Mouse (Mus musculus) limb, embryonic 15.5 days (tissue): ENCODE results near the gene Pgam1. TPM values are rescaled to one million over a fixed set of nuclear protein-coding genes. Genes with fewer than 3 reads are reported as not detected.

Experiments used
- ATAC-seq: fragments of 200-750 bp; cut with Nextera tagmentation; 2 replicates; pipeline ENCODE4 v1.8.0; 2017; ENCODE audit warnings: low read depth, moderate TSS enrichment; ENCODE audit not compliant: insufficient number of reproducible peaks, low FRiP score, low TSS enrichment
- H3K27ac ChIP-seq: fragments of 300-500 bp; sonication (generic); 2 replicates; pipeline ENCODE4 v1.5.1; 2015; ENCODE audit warnings: moderate library complexity, mild to moderate bottlenecking, inconsistent platforms
- H3K27me3 ChIP-seq: fragments of 300-500 bp; sonication (generic); 2 replicates; pipeline ENCODE4 v1.6.1; 2015; ENCODE audit warnings: inconsistent platforms
- H3K36me3 ChIP-seq: fragments of 300-500 bp; sonication (generic); 2 replicates; pipeline ENCODE4 v1.6.1; 2015; ENCODE audit warnings: inconsistent platforms
- H3K4me1 ChIP-seq: fragments of 300-500 bp; sonication (generic); 2 replicates; pipeline ENCODE4 v1.6.1; 2015; ENCODE audit warnings: inconsistent platforms
- H3K4me2 ChIP-seq: fragments of 300-500 bp; sonication (generic); 2 replicates; pipeline ENCODE4 v1.6.1; 2015; ENCODE audit warnings: mild to moderate bottlenecking, inconsistent platforms
- H3K4me3 ChIP-seq: fragments of 300-500 bp; sonication (generic); 2 replicates; pipeline ENCODE4 v1.5.1; 2015; ENCODE audit warnings: mild to moderate bottlenecking, inconsistent platforms
- H3K9ac ChIP-seq: fragments of 300-500 bp; sonication (generic); 2 replicates; pipeline ENCODE4 v1.6.1; 2015; ENCODE audit warnings: inconsistent platforms
- H3K9me3 ChIP-seq: fragments of 300-500 bp; sonication (generic); 2 replicates; pipeline ENCODE4 v1.6.1; 2016; ENCODE audit warnings: inconsistent platforms
- WGBS: fragments of 180-500 bp; shearing (Covaris S2); methylation state at CpG from one replicate; pipeline ENCODE4 v1.1.7; 2015; 5-methylcytosine and 5-hydroxymethylcytosine counted together
- polyA plus RNA-seq: library from polyadenylated mRNA; unstranded; fragments of >200 nt; fragmentation: Nextera tagmentation; extraction: Ambion mirVana; gene quantifications from 2 replicates; pipeline ENCODE4 v1.2.1, GENCODE M21; 2015

Pgam1 gene
- polyA plus RNA-seq, 1 experiment from 2014 or later: 668 TPM

- Histone ChIP-seq H3K4me3 (no peak overlapping the region), H3K4me1 (peaks cover 20% of the 10 kb centered on the region), H3K27me3 (no peaks in the 10 kb centered on the region), H3K27ac (no peak overlapping the region), H3K36me3 (no peaks in the 10 kb centered on the region), H3K9ac (no peak overlapping the region), H3K4me2 (no peak overlapping the region), H3K9me3 (no peaks in the 10 kb centered on the region)
- ATAC-seq: no peak
- 48% methylated on average over 4 of the region's 4 CpGs for WGBS
Measured at GRCm38 (mm10) chr19:41898860-41899259, 12.9 kb upstream of the Pgam1 start.

- Histone ChIP-seq H3K4me2 (no peak overlapping the region), H3K36me3 (no peaks in the 10 kb centered on the region), H3K9me3 (no peaks in the 10 kb centered on the region), H3K27me3 (no peaks in the 10 kb centered on the region), H3K27ac (no peak overlapping the region), H3K4me1 (peaks cover 9% of the 10 kb centered on the region), H3K4me3 (no peak overlapping the region), H3K9ac (no peak overlapping the region)
- 85% methylated on average over 8 of the region's 8 CpGs for WGBS
- ATAC-seq: no peak
Measured at GRCm38 (mm10) chr19:41900495-41901090, 11.1 kb upstream of the Pgam1 start.

GRCm38 (mm10) chr19:41901696-41902095 is 10.0 kb upstream of the Pgam1 start:
- ATAC-seq: no peak
- 42% methylated on average over 2 of the region's 2 CpGs for WGBS
- Histone ChIP-seq H3K9me3 (no peaks in the 10 kb centered on the region), H3K36me3 (no peaks in the 10 kb centered on the region), H3K4me3 (no peak overlapping the region), H3K27ac (no peak overlapping the region), H3K4me1 (peaks cover 4% of the 10 kb centered on the region; the same call in 1 of the 2 replicates), H3K4me2 (no peak overlapping the region), H3K9ac (no peak overlapping the region), H3K27me3 (no peaks in the 10 kb centered on the region)

- Histone ChIP-seq H3K27ac (no peak overlapping the region), H3K36me3 (no peaks in the 10 kb centered on the region), H3K9me3 (no peaks in the 10 kb centered on the region), H3K4me3 (no peak overlapping the region), H3K27me3 (no peaks in the 10 kb centered on the region), H3K4me2 (no peak overlapping the region), H3K9ac (no peak overlapping the region), H3K4me1 (peaks cover 4% of the 10 kb centered on the region; the same call in 1 of the 2 replicates)
- WGBS: 85% methylated on average over 10 of the region's 10 CpGs
- no peak for ATAC-seq
Measured at GRCm38 (mm10) chr19:41902848-41903593, 8.7 kb upstream of the Pgam1 start.

- Histone ChIP-seq H3K4me1 (peaks cover 4% of the 10 kb centered on the region; the same call in 1 of the 2 replicates), H3K9ac (no peak overlapping the region), H3K9me3 (no peaks in the 10 kb centered on the region), H3K36me3 (no peaks in the 10 kb centered on the region), H3K4me3 (no peak overlapping the region), H3K4me2 (no peak overlapping the region), H3K27ac (no peak overlapping the region), H3K27me3 (no peaks in the 10 kb centered on the region)
- 83% methylated on average over 2 of the region's 2 CpGs for WGBS
- no peak for ATAC-seq
Measured at GRCm38 (mm10) chr19:41905246-41905645, 6.5 kb upstream of the Pgam1 start.

GRCm38 (mm10) chr19:41906311-41907078 is 5.2 kb upstream of the Pgam1 start:
- Histone ChIP-seq H3K27me3 (no peaks in the 10 kb centered on the region), H3K4me1 (peaks cover 4% of the 10 kb centered on the region; the same call in 1 of the 2 replicates), H3K9me3 (no peaks in the 10 kb centered on the region), H3K27ac (peak overlapping the region; percentile 43), H3K4me3 (no peak overlapping the region), H3K4me2 (no peak overlapping the region), H3K9ac (no peak overlapping the region), H3K36me3 (no peaks in the 10 kb centered on the region)
- WGBS: 51% methylated on average over 6 of the region's 6 CpGs
- ATAC-seq: no peak

GRCm38 (mm10) chr19:41907079-41907760 is 4.5 kb upstream of the Pgam1 start:
- H3K9ac ChIP-seq: no peak overlapping the region
- H3K27ac ChIP-seq: peak overlapping the region; percentile 43
- 43% methylated on average over 8 of the region's 8 CpGs for WGBS
- ATAC-seq: no peak
- no peaks in the 10 kb centered on the region for H3K9me3 ChIP-seq
- H3K4me2 ChIP-seq: no peak overlapping the region
- H3K4me1 ChIP-seq: no peaks in the 10 kb centered on the region
- no peaks in the 10 kb centered on the region for H3K36me3 ChIP-seq
- H3K4me3 ChIP-seq: no peak overlapping the region
- no peaks in the 10 kb centered on the region for H3K27me3 ChIP-seq

GRCm38 (mm10) chr19:41908736-41909135 is 3.0 kb upstream of the Pgam1 start:
- H3K9ac ChIP-seq: no peak overlapping the region
- peaks cover 10% of the 10 kb centered on the region for H3K4me1 ChIP-seq
- H3K4me2 ChIP-seq: no peak overlapping the region
- no peak for ATAC-seq
- H3K9me3 ChIP-seq: no peaks in the 10 kb centered on the region
- H3K27me3 ChIP-seq: no peaks in the 10 kb centered on the region
- no peaks in the 10 kb centered on the region for H3K36me3 ChIP-seq
- no peak overlapping the region for H3K27ac ChIP-seq
- H3K4me3 ChIP-seq: no peak overlapping the region
- WGBS: 83% methylated on average over 3 of the region's 3 CpGs

- Histone ChIP-seq H3K9me3 (no peaks in the 10 kb centered on the region), H3K4me3 (no peak overlapping the region), H3K9ac (no peak overlapping the region), H3K4me1 (peaks cover 19% of the 10 kb centered on the region), H3K36me3 (no peaks in the 10 kb centered on the region), H3K27ac (no peak overlapping the region), H3K27me3 (no peaks in the 10 kb centered on the region), H3K4me2 (no peak overlapping the region)
- 84% methylated on average over 2 of the region's 2 CpGs for WGBS
- ATAC-seq: no peak
Measured at GRCm38 (mm10) chr19:41910396-41910795, 1.3 kb upstream of the Pgam1 start.

GRCm38 (mm10) chr19:41912121-41913080 is 678 bp downstream of the Pgam1 start:
- under 1% methylated on average over 48 of the region's 53 CpGs for WGBS
- H3K27me3 ChIP-seq: no peaks in the 10 kb centered on the region
- H3K4me3 ChIP-seq: peak overlapping the region; percentile 89
- H3K4me1 ChIP-seq: peaks cover 19% of the 10 kb centered on the region
- peak; percentile 63 for ATAC-seq
- H3K27ac ChIP-seq: peak overlapping the region; percentile 95
- H3K36me3 ChIP-seq: peaks cover 18% of the 10 kb centered on the region
- peak overlapping the region; percentile 83 for H3K4me2 ChIP-seq
- H3K9ac ChIP-seq: peak overlapping the region; percentile 85
- no peaks in the 10 kb centered on the region for H3K9me3 ChIP-seq
